Mouse (Mus musculus): ENCODE measurements around the gene Xrcc3. TPM values are rescaled to one million over a fixed set of nuclear protein-coding genes. Genes with fewer than 3 reads are reported as not detected.

Gene Xrcc3
- total RNA-seq, 2 experiments from 2014 or later, result 0.15 to 0.24 TPM

GRCm38 (mm10) chr12:111814769-111815762 is 1.4 kb upstream of the Xrcc3 start:
- DNase-seq, result no peak

GRCm38 (mm10) chr12:111813111-111813765 is 435 bp downstream of the Xrcc3 start:
- DNase-seq, result no peak

- no peak for DNase-seq
Observed at GRCm38 (mm10) chr12:111812611-111813010, 1.1 kb downstream of the Xrcc3 start.

- no peak for DNase-seq
Observed at GRCm38 (mm10) chr12:111812075-111812474, 1.6 kb downstream of the Xrcc3 start.

GRCm38 (mm10) chr12:111809762-111810161 is 3.9 kb downstream of the Xrcc3 start:
- peak; percentile 90 for DNase-seq

- DNase-seq, result no peak
Observed at GRCm38 (mm10) chr12:111808775-111809174, 4.9 kb downstream of the Xrcc3 start.

- no peak for DNase-seq
Observed at GRCm38 (mm10) chr12:111803538-111803937, 10.1 kb downstream of the Xrcc3 start.

GRCm38 (mm10) chr12:111800459-111801183 is 13.1 kb downstream of the Xrcc3 start:
- DNase-seq, result no peak

- no peak for DNase-seq
Observed at GRCm38 (mm10) chr12:111798493-111798892, 15.2 kb downstream of the Xrcc3 start.

- no peak for DNase-seq
Observed at GRCm38 (mm10) chr12:111797251-111797650, 16.4 kb downstream of the Xrcc3 start.

GRCm38 (mm10) chr12:111795180-111795895 is 18.3 kb downstream of the Xrcc3 start:
- peak; percentile 42 for DNase-seq

GRCm38 (mm10) chr12:111794526-111795179 is 19.0 kb downstream of the Xrcc3 start:
- no peak for DNase-seq

- peak; percentile 80 for DNase-seq
Observed at GRCm38 (mm10) chr12:111794102-111794501, 19.6 kb downstream of the Xrcc3 start.

GRCm38 (mm10) chr12:111791474-111792104 is 22.1 kb downstream of the Xrcc3 start:
- DNase-seq, result no peak

- DNase-seq, result no peak
Observed at GRCm38 (mm10) chr12:111790631-111791030, 23.0 kb downstream of the Xrcc3 start.

GRCm38 (mm10) chr12:111790090-111790489 is 23.6 kb downstream of the Xrcc3 start:
- no peak for DNase-seq

GRCm38 (mm10) chr12:111787015-111787414 is 26.7 kb downstream of the Xrcc3 start:
- DNase-seq, result no peak

- DNase-seq, result no peak
Observed at GRCm38 (mm10) chr12:111785174-111785573, 28.5 kb downstream of the Xrcc3 start.

GRCm38 (mm10) chr12:111779544-111779943 is 34.1 kb downstream of the Xrcc3 start:
- DNase-seq, result no peak

- no peak for DNase-seq
Observed at GRCm38 (mm10) chr12:111777919-111778318, 35.8 kb downstream of the Xrcc3 start.

GRCm38 (mm10) chr12:111774845-111775244 is 38.8 kb downstream of the Xrcc3 start:
- DNase-seq, result no peak

All from gastrocnemius, postnatal 25 days (tissue).